Mouse (Mus musculus) heart, postnatal 0 days (tissue): Measurements from ENCODE around the gene C130074G19Rik. TPM values are rescaled to one million over a fixed set of nuclear protein-coding genes. Genes with fewer than 3 reads are reported as not detected.

Source experiments
- ATAC-seq: fragments of 200-750 bp; cut with Nextera tagmentation; 2 replicates; pipeline ENCODE4 v1.8.0; 2017; ENCODE audit warnings: low read depth, moderate number of reproducible peaks, moderate library complexity; ENCODE audit not compliant: insufficient read depth
- DNase-seq: peaks from one replicate; pipeline ENCODE4 v3.0.0-alpha.2; 2016; ENCODE audit warnings: low spot score
- H3K27ac ChIP-seq: fragments of 300-500 bp; sonication (generic); 2 replicates; pipeline ENCODE4 v1.5.1; 2014; ENCODE audit warnings: low read depth, mild to moderate bottlenecking
- H3K27me3 ChIP-seq: fragments of 300-500 bp; sonication (generic); 2 replicates; pipeline ENCODE4 v1.6.1; 2014; ENCODE audit warnings: low read length, mixed read lengths; ENCODE audit not compliant: control insufficient read depth, insufficient read depth
- H3K36me3 ChIP-seq: fragments of 300-500 bp; sonication (generic); replicated peaks from 2 replicates; pipeline ENCODE4 v1.6.1; 2014; ENCODE audit warnings: low read length, mixed read lengths; ENCODE audit not compliant: control insufficient read depth, insufficient read depth
- H3K4me1 ChIP-seq: fragments of 300-500 bp; sonication (generic); 2 replicates; pipeline ENCODE4 v1.6.1; 2014; ENCODE audit warnings: antibody characterized with exemption; ENCODE audit not compliant: control insufficient read depth, insufficient read depth
- H3K4me2 ChIP-seq: fragments of 300-500 bp; sonication (generic); 2 replicates; pipeline ENCODE4 v1.6.1; 2014; ENCODE audit warnings: low read depth, mild to moderate bottlenecking, low read length, moderate library complexity
- H3K4me3 ChIP-seq: fragments of 300-500 bp; sonication (generic); 2 replicates; pipeline ENCODE4 v1.5.1; 2014; ENCODE audit warnings: low read depth, low read length
- H3K9ac ChIP-seq: fragments of 300-500 bp; sonication (generic); replicated peaks from 2 replicates; pipeline ENCODE4 v1.6.1; 2014; ENCODE audit warnings: low read depth, low read length, mixed read lengths
- H3K9me3 ChIP-seq: fragments of 300-500 bp; sonication (generic); replicated peaks from 2 replicates; pipeline ENCODE4 v1.6.1; 2016; ENCODE audit warnings: low read length; ENCODE audit not compliant: control insufficient read depth
- CTCF ChIP-seq: IDR thresholded peaks from 2 replicates; pipeline ENCODE4 v1.5.1; 2016; ENCODE audit warnings: antibody characterized with exemption, control low read depth, low read depth
- EP300 ChIP-seq: IDR thresholded peaks from 2 replicates; pipeline ENCODE4 v1.6.1; 2016; ENCODE audit warnings: antibody characterized with exemption, low read depth
- WGBS: fragments of 180-500 bp; shearing (Covaris S2); extraction: QIAGEN DNeasy Blood & Tissue Kit; methylation state at CpG from one replicate; pipeline ENCODE4 v1.1.7; 2014; 5-methylcytosine and 5-hydroxymethylcytosine counted together
- polyA plus RNA-seq: library from polyadenylated mRNA; unstranded; fragments of >200 nt; fragmentation: Nextera tagmentation; extraction: Ambion mirVana; gene quantifications from 2 replicates; pipeline ENCODE4 v1.2.1, GENCODE M21; 2015
- total RNA-seq: library from RNA; depleted of rRNA; stranded (reverse); fragments of >200 nt; gene quantifications from 2 replicates; pipeline ENCODE4 v1.2.3, GENCODE M21; 2014; ENCODE audit warnings: low replicate concordance; rRNA removed

The C130074G19Rik gene
- total RNA-seq (10.3 and 10.7 TPM in 2 replicates), polyA plus RNA-seq (1.6 and 1.8 TPM in 2 replicates)

GRCm38 (mm10) chr1:184882281-184883268 lies at the start of gene C130074G19Rik:
C130074G19Rik (minus strand) TSS chr1:184883218.
- Histone ChIP-seq H3K27me3 (peaks cover 39% of the 10 kb centered on the region), H3K4me3 (peak within 1 kb of the TSS; percentile 69), H3K4me2 (peak within 1 kb of the TSS; percentile 75), H3K27ac (no peak within 1 kb of the TSS), H3K4me1 (no peaks in the 10 kb centered on the region), H3K36me3 (no peaks in the 10 kb centered on the region), H3K9me3 (no peaks in the 10 kb centered on the region), H3K9ac (peak within 1 kb of the TSS; percentile 56)
- DNase-seq (peak; percentile 49), ATAC-seq (peak; percentile 94)
- TF ChIP-seq EP300 (no peak), CTCF (peak; percentile 69)
- 2% methylated on average over 71 of the region's 77 CpGs for WGBS

- DNase-seq (no peak), ATAC-seq (no peak)
- Histone ChIP-seq H3K27ac (no peak overlapping the region), H3K36me3 (no peaks in the 10 kb centered on the region), H3K4me3 (no peak overlapping the region), H3K4me2 (no peak overlapping the region), H3K9ac (no peak overlapping the region), H3K4me1 (no peaks in the 10 kb centered on the region), H3K9me3 (no peaks in the 10 kb centered on the region), H3K27me3 (no peaks in the 10 kb centered on the region)
- 86% methylated on average over 6 of the region's 6 CpGs for WGBS
- TF ChIP-seq EP300 (no peak), CTCF (no peak)
These were observed 48.1 kb upstream of the C130074G19Rik start for GRCm38 (mm10) chr1:184931097-184931496.

- TF ChIP-seq CTCF (no peak), EP300 (no peak)
- Histone ChIP-seq H3K4me3 (no peak overlapping the region), H3K9me3 (no peaks in the 10 kb centered on the region), H3K4me2 (no peak overlapping the region), H3K9ac (no peak overlapping the region), H3K27ac (no peak overlapping the region), H3K4me1 (no peaks in the 10 kb centered on the region), H3K36me3 (no peaks in the 10 kb centered on the region), H3K27me3 (no peaks in the 10 kb centered on the region)
- DNase-seq (no peak), ATAC-seq (no peak)
- WGBS, result 80% methylated on average over 1 of the region's 1 CpGs
These were observed 45.4 kb upstream of the C130074G19Rik start for GRCm38 (mm10) chr1:184928382-184928781.

- Histone ChIP-seq H3K36me3 (no peaks in the 10 kb centered on the region), H3K4me3 (no peak overlapping the region), H3K27me3 (no peaks in the 10 kb centered on the region), H3K27ac (no peak overlapping the region), H3K9me3 (no peaks in the 10 kb centered on the region), H3K4me1 (no peaks in the 10 kb centered on the region), H3K9ac (no peak overlapping the region), H3K4me2 (no peak overlapping the region)
- WGBS, result 100% methylated on average over 1 of the region's 1 CpGs
- DNase-seq, result no peak
- TF ChIP-seq CTCF, result no peak
- no peak for ATAC-seq
These were observed 44.9 kb upstream of the C130074G19Rik start for GRCm38 (mm10) chr1:184927911-184928310.

GRCm38 (mm10) chr1:184922824-184923223 lies 39.8 kb upstream of the C130074G19Rik start:
- TF ChIP-seq CTCF (no peak), EP300 (no peak)
- Histone ChIP-seq H3K4me1 (no peaks in the 10 kb centered on the region), H3K27me3 (no peaks in the 10 kb centered on the region), H3K4me2 (no peak overlapping the region), H3K36me3 (peaks cover 16% of the 10 kb centered on the region; the same call in 1 of the 2 replicates), H3K4me3 (no peak overlapping the region), H3K9me3 (no peaks in the 10 kb centered on the region), H3K9ac (no peak overlapping the region), H3K27ac (no peak overlapping the region)
- DNase-seq, result no peak
- no peak for ATAC-seq
- WGBS, result 81% methylated on average over 13 of the region's 13 CpGs
